Mouse (Mus musculus) inflammation-experienced regulatory T-cells, adult 6 months (primary cell): ENCODE results near the gene Gm17660. TPM values are rescaled to one million over a fixed set of nuclear protein-coding genes. Genes with fewer than 3 reads are reported as not detected.

Experiments used
- ATAC-seq: one replicate; pipeline ENCODE4 v1.8.0; 2017
- polyA plus RNA-seq, 3 experiments: library from polyadenylated mRNA; unstranded; fragments of 100-300 nt; shearing (Covaris generic); gene quantifications; one replicate each; pipeline ENCODE4 v1.2.1; 2017

Gene Gm17660
- not detected for polyA plus RNA-seq

- no peak for ATAC-seq
Measured at GRCm38 (mm10) chr5:104077508-104077907, at the start of gene Gm17660. Gene Gm17660, minus strand, starts transcription at chr5:104077608.

GRCm38 (mm10) chr5:104126561-104127320 lies 49.3 kb upstream of the Gm17660 start:
- no peak for ATAC-seq

DNA sequence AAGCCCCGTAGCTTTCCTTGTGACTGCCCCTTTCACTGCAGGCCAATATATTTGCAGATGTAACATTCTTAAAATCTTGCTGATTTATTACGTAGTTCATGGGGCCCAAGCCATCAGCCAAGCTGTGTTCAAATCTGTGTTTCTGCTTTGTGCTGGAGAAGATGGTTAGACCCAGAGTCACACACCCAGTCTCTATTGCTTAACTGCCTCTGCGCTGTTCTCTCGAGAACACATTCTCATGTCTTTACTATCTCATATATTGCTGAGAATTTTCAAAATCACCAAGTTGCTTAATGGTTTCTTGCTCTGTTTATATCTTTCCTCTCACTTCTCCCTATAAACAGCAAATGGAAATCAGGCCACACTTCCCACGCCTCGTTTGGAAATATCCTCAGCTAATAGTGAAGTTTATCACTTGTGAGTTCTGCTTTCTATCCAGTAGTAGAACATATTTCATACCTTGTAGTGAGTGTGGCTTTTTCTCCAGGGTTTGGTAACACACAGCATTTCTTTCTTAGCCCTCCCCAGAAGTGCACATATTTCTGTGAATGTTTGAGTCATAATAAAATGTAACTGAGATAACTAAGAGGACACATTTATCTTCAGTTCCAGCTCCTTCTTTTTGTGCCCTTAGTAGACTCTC lies 46.7 kb upstream of the Gm17660 start:
- ATAC-seq = no peak

GRCm38 (mm10) chr5:104115890-104116289 lies 38.5 kb upstream of the Gm17660 start:
- ATAC-seq = no peak

- ATAC-seq = no peak
Measured at GRCm38 (mm10) chr5:104115118-104115517, 37.7 kb upstream of the Gm17660 start.

GRCm38 (mm10) chr5:104113491-104114172 lies 36.2 kb upstream of the Gm17660 start, which contains the start of gene Sparcl1:
Gene Sparcl1, minus strand, starts transcription at chr5:104113733.
- no peak for ATAC-seq

- no peak for ATAC-seq
Measured at GRCm38 (mm10) chr5:104112511-104112910, 35.1 kb upstream of the Gm17660 start.

- no peak for ATAC-seq
Measured at GRCm38 (mm10) chr5:104112016-104112415, 34.6 kb upstream of the Gm17660 start.

GRCm38 (mm10) chr5:104110171-104110920 lies 32.9 kb upstream of the Gm17660 start:
- no peak for ATAC-seq

- ATAC-seq = no peak
Measured at GRCm38 (mm10) chr5:104109516-104109915, 32.1 kb upstream of the Gm17660 start.

GRCm38 (mm10) chr5:104108879-104109369 lies 31.5 kb upstream of the Gm17660 start:
- ATAC-seq = no peak

- ATAC-seq = no peak
Measured at GRCm38 (mm10) chr5:104108127-104108875, 30.9 kb upstream of the Gm17660 start.

DNA sequence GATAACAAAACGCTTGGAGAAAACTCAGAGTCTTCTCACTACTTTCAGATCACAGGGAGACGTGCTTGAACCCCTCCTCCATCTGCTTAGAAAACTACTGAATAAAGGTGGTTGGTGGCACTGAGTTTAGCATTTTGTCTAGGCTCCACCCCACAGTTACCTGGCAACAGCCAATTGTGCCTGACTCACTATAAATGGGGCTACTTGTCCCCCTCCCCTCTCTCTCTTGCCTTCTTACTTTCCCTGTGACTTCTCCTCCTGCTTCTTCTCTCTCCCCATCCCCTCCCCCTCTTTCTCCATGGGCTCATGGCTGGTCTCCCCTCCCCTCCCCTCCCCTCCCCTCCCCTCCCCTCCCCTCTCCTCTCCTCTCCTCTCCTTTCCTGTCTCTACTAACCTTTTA lies 26.7 kb upstream of the Gm17660 start:
- ATAC-seq = no peak

GRCm38 (mm10) chr5:104103171-104103570 lies 25.8 kb upstream of the Gm17660 start:
- ATAC-seq = no peak

DNA sequence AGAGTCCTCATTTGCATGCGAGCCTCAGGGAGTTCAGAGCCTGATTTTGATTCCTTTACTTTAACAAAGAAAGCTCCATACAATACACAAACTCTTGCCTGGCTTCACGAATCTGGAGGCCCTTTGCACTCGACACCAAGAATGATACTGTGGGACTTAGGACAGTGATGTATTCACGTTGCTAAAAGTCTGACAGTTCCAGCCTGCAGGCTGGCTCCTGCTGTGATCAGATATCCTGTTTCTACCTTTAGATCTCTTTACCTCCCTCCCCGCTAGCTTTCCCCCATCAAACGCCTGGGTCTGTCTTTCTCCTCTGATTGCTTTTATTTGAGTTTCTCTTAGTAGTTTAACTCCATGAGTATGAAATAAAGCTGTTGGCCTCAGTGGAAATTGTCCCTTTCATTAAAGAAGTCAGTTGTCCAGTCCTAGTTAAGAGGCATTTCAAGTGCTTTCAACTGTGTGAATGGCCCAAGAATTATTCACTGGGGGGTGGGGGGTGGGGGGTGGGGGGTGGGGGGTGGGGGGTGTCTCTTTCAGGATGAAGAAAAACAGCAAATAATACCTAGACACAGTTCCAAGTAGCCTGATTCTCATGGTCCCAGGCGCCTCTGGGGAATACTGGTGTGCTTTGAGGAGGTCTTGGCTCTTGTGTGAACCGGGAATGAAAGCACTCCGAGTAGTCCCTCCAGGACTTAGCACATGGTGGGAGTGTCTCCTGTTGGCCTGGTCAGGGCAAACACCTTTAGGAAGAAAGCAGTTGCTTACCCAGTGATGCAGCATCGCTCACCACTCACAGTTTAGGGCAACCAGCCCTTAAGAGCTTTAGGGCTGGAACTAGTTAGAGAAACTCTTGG lies 24.5 kb upstream of the Gm17660 start:
- no peak for ATAC-seq

- no peak for ATAC-seq
Measured at GRCm38 (mm10) chr5:104096078-104096938, 18.9 kb upstream of the Gm17660 start.

DNA sequence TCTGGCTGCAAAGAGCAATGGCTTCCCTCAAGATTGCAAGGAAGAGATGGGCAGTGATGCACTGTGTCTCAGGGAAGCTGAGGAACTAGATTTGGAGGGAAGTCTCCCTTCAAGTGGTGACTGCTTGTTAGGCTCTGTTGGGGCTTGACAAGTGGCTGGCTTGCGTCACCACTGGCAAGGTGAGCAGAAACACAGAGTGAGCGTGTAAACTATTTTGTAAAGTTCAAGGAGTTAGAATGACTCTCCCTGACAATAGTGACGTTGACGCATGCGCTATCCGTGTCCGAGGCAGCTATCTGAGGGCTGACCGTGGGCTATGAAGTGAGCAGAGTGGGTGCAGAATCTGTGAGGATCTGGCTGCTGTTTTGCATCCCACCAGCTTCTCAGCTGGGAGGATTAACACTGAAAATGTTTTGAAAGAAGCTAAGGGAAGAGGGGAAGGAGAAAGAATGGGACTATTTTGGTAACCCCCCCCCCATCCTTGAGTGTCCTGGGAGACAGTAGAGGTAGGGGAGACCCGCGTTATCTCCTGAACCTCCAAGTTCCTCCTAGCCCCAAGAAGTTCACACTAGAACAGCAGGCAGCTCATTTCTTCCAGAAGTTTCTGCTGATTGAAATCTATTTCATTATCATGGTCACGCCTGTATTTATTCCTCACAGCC lies 18.1 kb upstream of the Gm17660 start:
- ATAC-seq = no peak

GRCm38 (mm10) chr5:104089751-104090150 lies 12.3 kb upstream of the Gm17660 start:
- no peak for ATAC-seq

- ATAC-seq = no peak
Measured at GRCm38 (mm10) chr5:104085366-104085765, 8.0 kb upstream of the Gm17660 start.
